Mouse (Mus musculus) cerebellum, postnatal 4 days (tissue): ENCODE measurements at regions not wholly inside any gene's neighbourhood (a gene's known extent, or its start where the extent isn't known, plus 50 kb on each side); places are given as distances from the start of the nearest gene placed in this dataset.
A peak's percentile ranks its signal among the peaks of the same experiment; 100 is the strongest.

ENCODE experiments used
- DNase-seq, 2 experiments: peaks; one replicate each; pipeline ENCODE4 v3.0.0; 2022; ENCODE audit warnings: low spot score in 2 of 2, mixed read lengths in 1 of 2

- DNase-seq = no peak
These were observed 2253.4 kb downstream of the 4930444P10Rik start for GRCm38 (mm10) chr1:13839619-13840308.

GRCm38 (mm10) chr1:13834860-13835840 lies 2258.0 kb downstream of the 4930444P10Rik start:
- no peak for DNase-seq

- DNase-seq = no peak
These were observed 2285.3 kb downstream of the 4930444P10Rik start for GRCm38 (mm10) chr1:13807786-13808185.

GRCm38 (mm10) chr1:13800460-13800859 lies 2292.7 kb downstream of the 4930444P10Rik start:
- no peak for DNase-seq

- DNase-seq = no peak
These were observed 2294.3 kb downstream of the 4930444P10Rik start for GRCm38 (mm10) chr1:13798848-13799247.

GRCm38 (mm10) chr1:13795196-13795595 lies 2297.9 kb downstream of the 4930444P10Rik start:
- DNase-seq = no peak

GRCm38 (mm10) chr1:13789318-13790085 lies 2303.6 kb downstream of the 4930444P10Rik start:
- peak; percentile 81 to 85 for DNase-seq

- no peak for DNase-seq
These were observed 2306.1 kb downstream of the 4930444P10Rik start for GRCm38 (mm10) chr1:13787016-13787415.

GRCm38 (mm10) chr1:13784396-13784795 lies 2308.7 kb downstream of the 4930444P10Rik start:
- peak in 1 of 2 experiments; percentile 24 for DNase-seq

- no peak for DNase-seq
These were observed 2310.5 kb downstream of the 4930444P10Rik start for GRCm38 (mm10) chr1:13782633-13783032.

GRCm38 (mm10) chr1:13772106-13772505 lies 2321.0 kb downstream of the 4930444P10Rik start:
- no peak for DNase-seq

GRCm38 (mm10) chr1:13771014-13771463 lies 2322.1 kb downstream of the 4930444P10Rik start:
- no peak for DNase-seq

- DNase-seq = no peak
These were observed 2338.6 kb downstream of the A830018L16Rik start for GRCm38 (mm10) chr1:13752479-13752878.

GRCm38 (mm10) chr1:13751381-13751780 lies 2337.5 kb downstream of the A830018L16Rik start:
- no peak for DNase-seq
